Mouse (Mus musculus) cerebellum, adult 9-10 months (tissue): ENCODE measurements around the gene Polr3gl.

Source experiments
- DNase-seq: peaks from one replicate; pipeline ENCODE4 v3.0.0; 2022

Polr3gl gene

GRCm38 (mm10) chr3:96571336-96571735, 22.6 kb downstream of the Polr3gl start:
- no peak for DNase-seq

- no peak for DNase-seq
Observed at GRCm38 (mm10) chr3:96570643-96571042, 23.3 kb downstream of the Polr3gl start.

GRCm38 (mm10) chr3:96569966-96570605, 23.9 kb downstream of the Polr3gl start:
- DNase-seq, result no peak

- DNase-seq, result no peak
Observed at GRCm38 (mm10) chr3:96569506-96569905, 24.5 kb downstream of the Polr3gl start.

- DNase-seq, result no peak
Observed at GRCm38 (mm10) chr3:96568605-96569004, 25.4 kb downstream of the Polr3gl start.

- DNase-seq, result no peak
Observed at GRCm38 (mm10) chr3:96566661-96567450, 27.1 kb downstream of the Polr3gl start.

GRCm38 (mm10) chr3:96565105-96565504, 28.9 kb downstream of the Polr3gl start:
- DNase-seq, result no peak

- DNase-seq, result no peak
Observed at GRCm38 (mm10) chr3:96564633-96565032, 29.3 kb downstream of the Polr3gl start.

- no peak for DNase-seq
Observed at GRCm38 (mm10) chr3:96563911-96564632, 29.9 kb downstream of the Polr3gl start.

- no peak for DNase-seq
Observed at GRCm38 (mm10) chr3:96563267-96563666, 30.7 kb downstream of the Polr3gl start.

GRCm38 (mm10) chr3:96561946-96562681, 31.9 kb downstream of the Polr3gl start:
- DNase-seq, result no peak

GRCm38 (mm10) chr3:96560881-96561668, 32.9 kb downstream of the Polr3gl start:
- DNase-seq, result no peak

- no peak for DNase-seq
Observed at GRCm38 (mm10) chr3:96559911-96560850, 33.8 kb downstream of the Polr3gl start.

- no peak for DNase-seq
Observed at GRCm38 (mm10) chr3:96559398-96559910, 34.5 kb downstream of the Polr3gl start.

- no peak for DNase-seq
Observed at GRCm38 (mm10) chr3:96558668-96559196, 35.2 kb downstream of the Polr3gl start.

- no peak for DNase-seq
Observed at GRCm38 (mm10) chr3:96558159-96558558, 35.8 kb downstream of the Polr3gl start.

GRCm38 (mm10) chr3:96557694-96558093, 36.3 kb downstream of the Polr3gl start, which contains the start of gene Txnip:
TSS of gene Txnip (plus strand) at chr3:96557957.
- peak; percentile 91 for DNase-seq

GRCm38 (mm10) chr3:96556651-96557635, 37.0 kb downstream of the Polr3gl start:
- DNase-seq, result no peak

GRCm38 (mm10) chr3:96555999-96556614, 37.9 kb downstream of the Polr3gl start:
- DNase-seq, result no peak
